23 mouse cellular contexts compared by ENCODE assay signal in the genomic region with DNA sequence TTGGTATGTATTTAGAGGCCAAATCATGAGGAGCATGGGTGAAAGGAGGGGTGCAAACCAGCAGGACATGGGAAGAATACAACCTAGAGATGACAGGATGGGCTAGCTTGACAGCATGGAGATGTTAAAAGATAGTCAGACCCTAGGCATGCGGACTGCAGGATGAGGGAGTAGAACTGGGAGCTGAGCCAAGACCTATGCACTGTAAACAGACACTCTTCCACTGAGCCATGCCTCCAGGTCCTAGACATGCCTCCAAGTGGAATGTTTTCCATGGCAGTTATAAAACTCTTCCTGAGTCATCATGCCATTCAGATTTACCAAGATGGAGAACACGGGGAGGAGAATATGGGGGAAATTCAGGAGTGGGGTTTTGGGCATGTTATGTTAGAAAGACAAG. TPM values are rescaled to one million over a fixed set of nuclear protein-coding genes. Genes with fewer than 3 reads are reported as not detected.
DNase-seq lines count a peak whose midpoint lies in the region; ATAC-seq and TF ChIP-seq lines count a peak whose summit lies in the region.
"Had no signal": no experiment of that assay in that cellular context is flagged by ENCODE, and none has a peak within 500 bp of the region (broad histone marks: within the 10 kb centered on the region; RNA-seq: fewer than 3 reads in every experiment).

No protein-coding gene starts in this region.

- no peak for ATAC-seq in limb, embryonic 14.5 days (ENCODE audit: low FRiP score, low read depth)
- ATAC-seq in midbrain, embryonic 11.5 days (ENCODE audit: low FRiP score) = no peak
- no peak for ATAC-seq in midbrain, embryonic 13.5 days
- peak; percentile 43; the same call in 1 of the 2 replicates for ATAC-seq in stomach, embryonic 15.5 days (ENCODE audit: insufficient read depth, low FRiP score, low read depth)
- no peak for ATAC-seq in heart, embryonic 11.5 days (replicated peaks; ENCODE audit: insufficient number of reproducible peaks, low FRiP score, low TSS enrichment)
- no peak for ATAC-seq in forebrain, postnatal 0 days
- ATAC-seq: CD4-positive, CD25-positive, alpha-beta regulatory T cell, adult 4 months; forebrain, embryonic 13.5 days had no signal

- H3K36me3 ChIP-seq in limb, embryonic 14.5 days (ENCODE audit: control insufficient read depth, insufficient read depth, low read length) = no peaks in the 10 kb centered on the region
- no peaks in the 10 kb centered on the region for H3K36me3 ChIP-seq in limb, embryonic 10.5 days
- H3K36me3 ChIP-seq in midbrain, embryonic 11.5 days (ENCODE audit: control insufficient read depth, insufficient read depth, low read length) = no peaks in the 10 kb centered on the region
- no peaks in the 10 kb centered on the region for H3K36me3 ChIP-seq in midbrain, embryonic 13.5 days
- H3K36me3 ChIP-seq in stomach, embryonic 15.5 days = 0 out of 2 replicates have a peak, but pooled peaks cover 3% of the 10 kb centered on the region
- H3K36me3 ChIP-seq in heart, embryonic 11.5 days (ENCODE audit: control insufficient read depth, insufficient read depth, low read length) = no peaks in the 10 kb centered on the region
- no peaks in the 10 kb centered on the region for H3K36me3 ChIP-seq in forebrain, postnatal 0 days (ENCODE audit: insufficient read depth)
- H3K36me3 ChIP-seq: embryonic facial prominence, embryonic 13.5 days; G1E; heart, embryonic 13.5 days; hindbrain, embryonic 15.5 days had no signal

- H3K9me3 ChIP-seq in limb, embryonic 14.5 days (ENCODE audit: control insufficient read depth, low read length) = 0 out of 2 replicates have a peak, but pooled peaks cover 5% of the 10 kb centered on the region
- H3K9me3 ChIP-seq in limb, embryonic 10.5 days (replicated peaks) = peaks cover 4% of the 10 kb centered on the region; the same call in 1 of the 2 replicates
- H3K9me3 ChIP-seq in midbrain, embryonic 11.5 days (ENCODE audit: control insufficient read depth, low read length) = peaks cover 3% of the 10 kb centered on the region; the same call in 1 of the 2 replicates
- H3K9me3 ChIP-seq in midbrain, embryonic 13.5 days = peaks cover 17% of the 10 kb centered on the region
- H3K9me3 ChIP-seq in stomach, embryonic 15.5 days = no peaks in the 10 kb centered on the region
- H3K9me3 ChIP-seq in heart, embryonic 11.5 days (replicated peaks; ENCODE audit: control insufficient read depth, low read length) = 0 out of 2 replicates have a peak, but pooled peaks cover 6% of the 10 kb centered on the region
- no peaks in the 10 kb centered on the region for H3K9me3 ChIP-seq in forebrain, postnatal 0 days (ENCODE audit: low read length)
- H3K9me3 ChIP-seq: G1E had no signal

- no peak for TF ChIP-seq CTCF in forebrain, postnatal 0 days (IDR thresholded peaks at IDR 0.05; ENCODE audit: low read depth)

- no peaks in the 10 kb centered on the region for H3K4me1 ChIP-seq in limb, embryonic 14.5 days (ENCODE audit: control insufficient read depth, insufficient read depth, low read length)
- H3K4me1 ChIP-seq in limb, embryonic 10.5 days = no peaks in the 10 kb centered on the region
- no peaks in the 10 kb centered on the region for H3K4me1 ChIP-seq in midbrain, embryonic 11.5 days (ENCODE audit: control insufficient read depth, insufficient read depth, low read length)
- H3K4me1 ChIP-seq in midbrain, embryonic 13.5 days (replicated peaks) = no peaks in the 10 kb centered on the region
- H3K4me1 ChIP-seq in stomach, embryonic 15.5 days = no peaks in the 10 kb centered on the region
- H3K4me1 ChIP-seq in heart, embryonic 11.5 days (ENCODE audit: control insufficient read depth, insufficient read depth, low read length) = no peaks in the 10 kb centered on the region
- H3K4me1 ChIP-seq in forebrain, postnatal 0 days (ENCODE audit: insufficient read depth) = no peaks in the 10 kb centered on the region
- H3K4me1 ChIP-seq: embryonic facial prominence, embryonic 13.5 days; forebrain, embryonic 13.5 days; heart, embryonic 13.5 days; hindbrain, embryonic 15.5 days had no signal

- H3K27me3 ChIP-seq in limb, embryonic 14.5 days (ENCODE audit: control insufficient read depth, insufficient read depth, low read length) = no peaks in the 10 kb centered on the region
- H3K27me3 ChIP-seq in limb, embryonic 10.5 days (ENCODE audit: low read depth, poor library complexity, severe bottlenecking) = no peaks in the 10 kb centered on the region
- no peaks in the 10 kb centered on the region for H3K27me3 ChIP-seq in midbrain, embryonic 11.5 days (ENCODE audit: control insufficient read depth, insufficient read depth, low read length)
- H3K27me3 ChIP-seq in midbrain, embryonic 13.5 days = no peaks in the 10 kb centered on the region
- H3K27me3 ChIP-seq in stomach, embryonic 15.5 days (replicated peaks) = no peaks in the 10 kb centered on the region
- no peaks in the 10 kb centered on the region for H3K27me3 ChIP-seq in heart, embryonic 11.5 days (ENCODE audit: control insufficient read depth, insufficient read depth, low read length)
- no peaks in the 10 kb centered on the region for H3K27me3 ChIP-seq in forebrain, postnatal 0 days (ENCODE audit: insufficient read depth, low read length)
- H3K27me3 ChIP-seq: embryonic facial prominence, embryonic 13.5 days; forebrain, embryonic 13.5 days; heart, embryonic 13.5 days; hindbrain, embryonic 15.5 days had no signal

- no peak overlapping the region for H3K4me2 ChIP-seq in limb, embryonic 14.5 days (replicated peaks; ENCODE audit: low read depth, low read length, severe bottlenecking)
- no peak overlapping the region for H3K4me2 ChIP-seq in midbrain, embryonic 11.5 days
- no peak overlapping the region for H3K4me2 ChIP-seq in midbrain, embryonic 13.5 days (replicated peaks)
- no peak overlapping the region for H3K4me2 ChIP-seq in stomach, embryonic 15.5 days
- H3K4me2 ChIP-seq in heart, embryonic 11.5 days = no peak overlapping the region
- H3K4me2 ChIP-seq in forebrain, postnatal 0 days (ENCODE audit: low read depth) = no peak overlapping the region
- H3K4me2 ChIP-seq: embryonic facial prominence, embryonic 13.5 days; forebrain, embryonic 13.5 days; heart, embryonic 13.5 days; hindbrain, embryonic 15.5 days had no signal

- H3K9ac ChIP-seq in limb, embryonic 14.5 days (ENCODE audit: low read depth, low read length, severe bottlenecking) = no peak overlapping the region
- no peak overlapping the region for H3K9ac ChIP-seq in midbrain, embryonic 11.5 days (ENCODE audit: low read length)
- H3K9ac ChIP-seq in midbrain, embryonic 13.5 days (replicated peaks) = no peak overlapping the region
- no peak overlapping the region for H3K9ac ChIP-seq in stomach, embryonic 15.5 days
- H3K9ac ChIP-seq in heart, embryonic 11.5 days (ENCODE audit: low read depth, low read length) = no peak overlapping the region
- H3K9ac ChIP-seq in forebrain, postnatal 0 days = no peak overlapping the region
- H3K9ac ChIP-seq: embryonic facial prominence, embryonic 13.5 days; forebrain, embryonic 13.5 days; heart, embryonic 13.5 days; hindbrain, embryonic 15.5 days had no signal

- TF ChIP-seq POLR2A in limb, embryonic 14.5 days (IDR thresholded peaks at IDR 0.05; ENCODE audit: borderline replicate concordance, extremely low read depth, insufficient read depth, insufficient read length) = no peak

- no peak overlapping the region for H3K4me3 ChIP-seq in limb, embryonic 14.5 days (replicated peaks; ENCODE audit: low read length)
- no peak overlapping the region for H3K4me3 ChIP-seq in limb, embryonic 10.5 days
- H3K4me3 ChIP-seq in midbrain, embryonic 11.5 days (ENCODE audit: low read depth, low read length) = no peak overlapping the region
- H3K4me3 ChIP-seq in midbrain, embryonic 13.5 days (replicated peaks) = no peak overlapping the region
- H3K4me3 ChIP-seq in stomach, embryonic 15.5 days (replicated peaks) = no peak overlapping the region
- H3K4me3 ChIP-seq in heart, embryonic 11.5 days (ENCODE audit: low read depth, low read length) = no peak overlapping the region
- H3K4me3 ChIP-seq in forebrain, postnatal 0 days (ENCODE audit: low read depth, low read length) = no peak overlapping the region
- H3K4me3 ChIP-seq: embryonic facial prominence, embryonic 13.5 days; forebrain, embryonic 13.5 days; gastrocnemius, adult 2 months; heart, embryonic 13.5 days; hindbrain, embryonic 15.5 days had no signal

- no peak overlapping the region for H3K27ac ChIP-seq in limb, embryonic 14.5 days (replicated peaks; ENCODE audit: low read depth, low read length)
- no peak overlapping the region for H3K27ac ChIP-seq in limb, embryonic 10.5 days
- H3K27ac ChIP-seq in midbrain, embryonic 11.5 days (ENCODE audit: low read depth, low read length) = no peak overlapping the region
- H3K27ac ChIP-seq in midbrain, embryonic 13.5 days = no peak overlapping the region
- no peak overlapping the region for H3K27ac ChIP-seq in stomach, embryonic 15.5 days
- H3K27ac ChIP-seq in heart, embryonic 11.5 days (ENCODE audit: low read depth, low read length) = no peak overlapping the region
- no peak overlapping the region for H3K27ac ChIP-seq in forebrain, postnatal 0 days (ENCODE audit: low read depth, low read length)
- H3K27ac ChIP-seq: embryonic facial prominence, embryonic 13.5 days; forebrain, embryonic 13.5 days; gastrocnemius, adult 2 months; heart, embryonic 13.5 days; hindbrain, embryonic 15.5 days had no signal

- DNase-seq in limb, embryonic 14.5 days (ENCODE audit: low spot score) = peak; percentile 18
- DNase-seq in limb, embryonic 10.5 days (ENCODE audit: low spot score) = no peak
- peak; percentile 47 for DNase-seq in midbrain, embryonic 11.5 days (ENCODE audit: low spot score, missing footprints)
- DNase-seq in Muller cell, postnatal 12 days (ENCODE audit: inconsistent ontology term) = peak; percentile 52
- DNase-seq in forebrain, postnatal 0 days = no peak
- DNase-seq: adrenal gland, adult 8-10 months; adrenal gland, postnatal 36 days; cerebellum, adult 11 months; cerebellum, adult 8-10 months; cerebellum, postnatal 14 days; embryo, embryonic 11 days; gastrocnemius, adult 2 months; gastrocnemius, postnatal 25 days; heart, postnatal 36 days had no signal

- WGBS in limb, embryonic 14.5 days = 81% methylated on average over 2 of the region's 2 CpGs
- WGBS in limb, embryonic 10.5 days = 87% methylated on average over 2 of the region's 2 CpGs
- WGBS in midbrain, embryonic 11.5 days = 86% methylated on average over 2 of the region's 2 CpGs
- WGBS in midbrain, embryonic 13.5 days = 91% methylated on average over 2 of the region's 2 CpGs
- 57% methylated on average over 2 of the region's 2 CpGs for WGBS in stomach, embryonic 15.5 days
- 72% methylated on average over 2 of the region's 2 CpGs for WGBS in heart, embryonic 11.5 days (ENCODE audit: insufficient replicate concordance)
- WGBS in forebrain, postnatal 0 days = 83% methylated on average over 2 of the region's 2 CpGs

RNA-seq across cellular contexts. Expression of a gene that starts 53.9 kb away (rescaled TPM):
- 2.2 and 3.1 TPM in 2 replicates for polyA plus RNA-seq in limb, embryonic 14.5 days (2012; rRNA removed)
- 4.9 and 5.1 TPM in 2 replicates for polyA plus RNA-seq in limb, embryonic 14.5 days (2014; fragmentation: Nextera tagmentation; extraction: Ambion mirVana)
- polyA plus RNA-seq in limb, embryonic 10.5 days (2016; fragmentation: Nextera tagmentation; extraction: Ambion mirVana) = 0.35 and 0.43 TPM in 2 replicates
- 0.27 and 0.34 TPM in 2 replicates for polyA plus RNA-seq in midbrain, embryonic 11.5 days (2014; fragmentation: Nextera tagmentation; extraction: Ambion mirVana)
- 0.34 and 0.39 TPM in 2 replicates for polyA plus RNA-seq in midbrain, embryonic 13.5 days (2015; fragmentation: Nextera tagmentation; extraction: Ambion mirVana)
- 1.9 and 2.5 TPM in 2 replicates for polyA plus RNA-seq in stomach, embryonic 15.5 days (2015; fragmentation: Nextera tagmentation; extraction: Ambion mirVana)
- 0.11 and 0.14 TPM in 2 replicates for polyA plus RNA-seq in heart, embryonic 11.5 days (2014; fragmentation: Nextera tagmentation; extraction: Ambion mirVana)
- 0.77 and 0.90 TPM in 2 replicates for total RNA-seq in forebrain, postnatal 0 days (2014; rRNA removed)
- polyA plus RNA-seq in forebrain, postnatal 0 days (2015; fragmentation: Nextera tagmentation; extraction: Ambion mirVana) = 0.19 and 0.25 TPM in 2 replicates

Comparison
In these comparisons a context has a peak if more than half of its experiments do, and no peak if none do; other contexts are left out.
1. DNase-seq: peak in limb, embryonic 14.5 days (single experiment), midbrain, embryonic 11.5 days (single experiment) and Muller cell, postnatal 12 days (single experiment); none in limb, embryonic 10.5 days (single experiment) and forebrain, postnatal 0 days (single experiment).